Mouse (Mus musculus): Measurements from ENCODE around the gene Borcs7. TPM values are rescaled to one million over a fixed set of nuclear protein-coding genes. Genes with fewer than 3 reads are reported as not detected.

Borcs7 gene
- polyA plus RNA-seq, 1 experiment from 2014 or later, result 18.0 TPM

DNA sequence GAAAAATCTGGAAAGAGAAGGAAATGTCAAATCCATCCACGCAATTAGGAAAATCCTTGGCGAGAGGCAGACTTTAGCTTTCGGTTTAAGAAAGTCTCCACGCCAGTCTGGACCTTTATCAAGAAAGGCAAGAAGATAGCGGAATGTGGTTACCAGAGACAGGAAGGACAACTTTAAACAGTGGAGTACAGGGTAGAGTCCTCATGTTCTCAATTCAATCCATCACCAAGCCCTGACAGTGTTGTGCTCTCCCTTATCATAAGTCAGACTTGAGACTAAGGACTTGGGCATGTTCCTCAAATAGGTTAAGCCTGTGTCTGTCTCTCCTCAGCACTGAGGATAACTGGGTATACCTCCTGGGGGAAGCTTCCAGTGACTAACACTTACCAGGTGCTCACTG lies 19.9 kb upstream of the Borcs7 start:
- no peak for DNase-seq (ENCODE audit: low spot score)
- H3K36me3 ChIP-seq (ENCODE audit: control insufficient read depth, insufficient read depth, low read length), result no peaks in the 10 kb centered on the region
- ATAC-seq (replicated peaks; ENCODE audit: low FRiP score, low TSS enrichment, low read depth), result no peak
- H3K27me3 ChIP-seq (replicated peaks; ENCODE audit: control insufficient read depth, insufficient read depth, low read length), result no peaks in the 10 kb centered on the region
- no peak overlapping the region for H3K27ac ChIP-seq (ENCODE audit: low read depth)
- 67% methylated on average over 5 of the region's 5 CpGs for WGBS
- no peak overlapping the region for H3K4me3 ChIP-seq (ENCODE audit: low read depth, low read length)
- no peaks in the 10 kb centered on the region for H3K4me1 ChIP-seq (replicated peaks; ENCODE audit: control insufficient read depth, insufficient read depth, low read length)
- no peak overlapping the region for H3K9ac ChIP-seq (ENCODE audit: low read length)
- no peaks in the 10 kb centered on the region for H3K9me3 ChIP-seq (ENCODE audit: control insufficient read depth, low read length)
- no peak overlapping the region for H3K4me2 ChIP-seq (ENCODE audit: low read length)

DNA sequence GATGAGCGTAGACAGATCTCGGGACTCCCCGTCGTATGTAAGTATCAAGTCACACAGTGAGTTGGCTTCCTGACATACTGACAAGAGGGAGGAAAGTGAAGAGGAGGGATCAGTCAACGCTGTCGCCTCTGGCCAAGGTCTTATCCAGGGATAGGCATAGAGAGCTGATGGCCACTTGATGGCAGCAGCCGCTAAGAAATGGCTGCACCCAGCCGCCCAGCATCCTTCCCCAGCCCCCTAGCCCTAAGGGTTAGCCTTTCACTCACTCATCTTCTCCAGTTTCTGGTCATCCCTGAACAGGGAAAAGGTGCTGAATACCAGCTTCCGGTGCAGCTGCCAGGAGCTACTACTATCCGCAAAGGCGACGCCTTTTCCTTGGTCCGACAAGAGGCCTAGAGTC lies 19.0 kb upstream of the Borcs7 start:
- H3K36me3 ChIP-seq (ENCODE audit: control insufficient read depth, insufficient read depth, low read length), result no peaks in the 10 kb centered on the region
- WGBS, result 31% methylated on average over 13 of the region's 13 CpGs
- ATAC-seq (replicated peaks; ENCODE audit: low FRiP score, low TSS enrichment, low read depth), result 0 out of 2 replicates have a peak, but pooled peaks have one; percentile 55
- peak; percentile 80 for DNase-seq (ENCODE audit: low spot score)
- H3K4me2 ChIP-seq (ENCODE audit: low read length), result no peak overlapping the region
- H3K4me3 ChIP-seq (ENCODE audit: low read depth, low read length), result no peak overlapping the region
- H3K9ac ChIP-seq (ENCODE audit: low read length), result no peak overlapping the region
- H3K9me3 ChIP-seq (ENCODE audit: control insufficient read depth, low read length), result no peaks in the 10 kb centered on the region
- H3K27me3 ChIP-seq (replicated peaks; ENCODE audit: control insufficient read depth, insufficient read depth, low read length), result no peaks in the 10 kb centered on the region
- H3K27ac ChIP-seq (ENCODE audit: low read depth), result no peak overlapping the region
- no peaks in the 10 kb centered on the region for H3K4me1 ChIP-seq (replicated peaks; ENCODE audit: control insufficient read depth, insufficient read depth, low read length)

DNA sequence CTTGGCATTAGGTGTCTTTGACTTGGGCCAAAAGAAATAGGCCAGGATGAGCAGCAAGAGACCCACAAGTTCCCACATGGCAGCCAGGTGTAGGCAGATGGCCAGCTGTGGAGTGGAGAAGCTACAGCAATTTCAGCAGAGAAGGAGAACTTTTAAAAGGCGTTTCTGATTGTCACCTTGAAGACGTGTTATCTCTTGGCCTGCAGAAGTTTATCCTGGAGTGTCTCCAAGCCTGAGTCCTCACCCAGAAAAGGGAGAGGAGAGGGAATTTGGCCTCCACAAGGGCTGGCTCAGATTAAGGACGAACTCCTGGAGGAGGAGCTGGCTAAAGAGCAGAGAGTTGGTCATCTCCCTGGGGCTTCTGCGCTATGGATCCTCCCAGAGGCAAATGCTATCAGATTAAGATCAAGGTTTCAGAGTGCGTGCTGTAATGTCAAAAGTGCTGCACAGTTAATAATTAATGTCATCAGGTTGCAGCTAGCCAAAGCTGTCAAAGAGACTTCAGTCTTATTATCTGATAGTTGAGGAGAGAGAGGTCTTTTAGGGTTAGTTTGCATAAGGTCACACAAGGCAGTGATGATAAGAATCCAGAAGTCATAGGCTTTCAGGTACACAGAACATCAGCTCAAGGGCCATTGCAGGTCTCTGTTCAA lies 16.8 kb upstream of the Borcs7 start, which contains the start of gene Cyp17a1:
TSS of gene Cyp17a1 (minus strand) at position 407 of the 653 bp plus-strand sequence.
- H3K4me1 ChIP-seq (replicated peaks; ENCODE audit: control insufficient read depth, insufficient read depth, low read length), result no peaks in the 10 kb centered on the region
- WGBS, result 45% methylated on average over 5 of the region's 5 CpGs
- ATAC-seq (replicated peaks; ENCODE audit: low FRiP score, low TSS enrichment, low read depth) (no peak), DNase-seq (ENCODE audit: low spot score) (no peak)
- H3K27me3 ChIP-seq (replicated peaks; ENCODE audit: control insufficient read depth, insufficient read depth, low read length), result no peaks in the 10 kb centered on the region
- H3K4me3 ChIP-seq (ENCODE audit: low read depth, low read length), result no peak within 1 kb of the TSS
- H3K4me2 ChIP-seq (ENCODE audit: low read length), result no peak within 1 kb of the TSS
- H3K27ac ChIP-seq (ENCODE audit: low read depth), result no peak within 1 kb of the TSS
- no peaks in the 10 kb centered on the region for H3K9me3 ChIP-seq (ENCODE audit: control insufficient read depth, low read length)
- no peak within 1 kb of the TSS for H3K9ac ChIP-seq (ENCODE audit: low read length)
- no peaks in the 10 kb centered on the region for H3K36me3 ChIP-seq (ENCODE audit: control insufficient read depth, insufficient read depth, low read length)

DNA sequence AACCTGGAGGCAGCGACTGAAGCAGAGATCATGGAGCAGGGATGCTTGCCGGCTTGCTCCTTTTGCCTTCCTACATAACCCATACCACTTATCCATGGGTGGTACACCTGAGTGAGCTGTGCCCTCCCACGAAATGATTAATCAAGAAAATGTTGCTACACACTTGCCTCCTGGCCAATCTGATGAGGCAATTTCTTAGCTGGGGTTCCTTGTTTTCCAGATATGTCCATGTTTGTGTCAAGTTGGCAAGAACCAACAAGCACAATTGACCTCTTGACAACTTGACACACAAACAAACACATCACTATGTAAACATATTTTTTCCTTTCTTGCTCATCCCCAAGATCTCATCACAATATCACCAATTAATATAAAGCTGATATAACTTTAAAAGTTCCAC lies 14.1 kb upstream of the Borcs7 start:
- no peak overlapping the region for H3K4me3 ChIP-seq (ENCODE audit: low read depth, low read length)
- ATAC-seq (replicated peaks; ENCODE audit: low FRiP score, low TSS enrichment, low read depth) (no peak), DNase-seq (ENCODE audit: low spot score) (no peak)
- no peak overlapping the region for H3K27ac ChIP-seq (ENCODE audit: low read depth)
- WGBS, result 84% methylated on average over 3 of the region's 3 CpGs
- 0 out of 2 replicates have a peak, but pooled peaks cover 4% of the 10 kb centered on the region for H3K4me1 ChIP-seq (replicated peaks; ENCODE audit: control insufficient read depth, insufficient read depth, low read length)
- no peaks in the 10 kb centered on the region for H3K27me3 ChIP-seq (replicated peaks; ENCODE audit: control insufficient read depth, insufficient read depth, low read length)
- H3K36me3 ChIP-seq (ENCODE audit: control insufficient read depth, insufficient read depth, low read length), result no peaks in the 10 kb centered on the region
- H3K9me3 ChIP-seq (ENCODE audit: control insufficient read depth, low read length), result no peaks in the 10 kb centered on the region
- H3K4me2 ChIP-seq (ENCODE audit: low read length), result no peak overlapping the region
- no peak overlapping the region for H3K9ac ChIP-seq (ENCODE audit: low read length)

DNA sequence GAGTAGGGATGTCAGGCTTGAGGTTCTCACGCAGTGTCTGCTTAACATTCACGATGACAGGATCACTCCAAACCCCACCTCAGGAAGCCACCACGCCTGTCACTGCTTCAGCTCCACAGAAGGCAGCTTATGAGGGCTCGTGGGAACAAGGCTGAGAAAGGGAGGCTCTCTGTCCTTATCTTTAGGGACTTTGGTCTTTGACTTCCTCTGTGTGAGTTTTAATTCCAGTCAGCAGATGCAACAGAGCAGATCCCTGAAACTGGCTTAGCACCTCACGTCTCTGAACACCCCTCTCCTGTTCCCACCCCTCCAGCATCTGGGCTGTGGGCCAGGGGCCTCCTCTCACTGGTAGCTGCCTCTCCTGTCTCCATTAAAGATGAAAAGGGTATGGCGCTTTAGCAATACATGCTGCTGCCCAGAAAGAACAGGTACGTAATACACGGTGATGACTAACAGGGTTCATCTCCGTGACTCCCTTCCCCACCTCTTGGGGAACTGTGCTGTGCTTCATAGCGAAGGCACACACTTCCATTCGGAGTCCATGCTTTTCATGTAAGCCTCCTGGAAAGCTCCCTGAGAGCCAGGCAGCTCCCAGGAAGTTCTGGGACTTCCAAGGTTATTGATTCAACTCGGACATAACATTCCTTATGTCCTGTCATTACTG lies 9.9 kb upstream of the Borcs7 start:
- H3K9ac ChIP-seq (ENCODE audit: low read length), result no peak overlapping the region
- no peaks in the 10 kb centered on the region for H3K27me3 ChIP-seq (replicated peaks; ENCODE audit: control insufficient read depth, insufficient read depth, low read length)
- WGBS, result 53% methylated on average over 12 of the region's 12 CpGs
- H3K4me2 ChIP-seq (ENCODE audit: low read length), result no peak overlapping the region
- no peaks in the 10 kb centered on the region for H3K36me3 ChIP-seq (ENCODE audit: control insufficient read depth, insufficient read depth, low read length)
- no peak overlapping the region for H3K4me3 ChIP-seq (ENCODE audit: low read depth, low read length)
- 0 out of 2 replicates have a peak, but pooled peaks cover 4% of the 10 kb centered on the region for H3K4me1 ChIP-seq (replicated peaks; ENCODE audit: control insufficient read depth, insufficient read depth, low read length)
- peak; percentile 57 for DNase-seq (ENCODE audit: low spot score)
- no peak for ATAC-seq (replicated peaks; ENCODE audit: low FRiP score, low TSS enrichment, low read depth)
- no peak overlapping the region for H3K27ac ChIP-seq (ENCODE audit: low read depth)
- no peaks in the 10 kb centered on the region for H3K9me3 ChIP-seq (ENCODE audit: control insufficient read depth, low read length)

DNA sequence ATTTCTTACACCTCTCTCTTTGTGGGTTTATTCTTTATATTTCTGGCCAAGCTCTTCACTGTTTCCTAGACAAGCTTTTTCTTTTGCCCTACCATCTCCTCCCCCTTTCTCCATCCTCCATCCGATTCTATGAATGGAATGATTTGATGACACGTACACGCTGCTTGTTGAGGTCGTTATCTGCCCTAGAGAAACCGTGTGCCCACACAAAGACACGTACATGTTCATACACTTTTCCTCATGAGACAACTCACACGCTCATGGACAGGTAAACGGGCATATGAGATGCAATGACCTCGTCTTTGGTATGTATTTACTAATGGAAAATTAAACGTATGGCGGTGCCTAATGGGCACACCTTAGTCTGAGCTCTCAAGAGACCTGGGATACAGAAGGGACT lies 681 bp downstream of the Borcs7 start:
- whole genome bisulfite sequencing, result 75% methylated on average over 11 of the region's 11 CpGs
- no peaks in the 10 kb centered on the region for H3K36me3 ChIP-seq (ENCODE audit: control insufficient read depth, insufficient read depth, low read length)
- peak overlapping the region; percentile 68 for H3K4me2 ChIP-seq (ENCODE audit: low read length)
- H3K9me3 ChIP-seq (ENCODE audit: control insufficient read depth, low read length), result no peaks in the 10 kb centered on the region
- H3K4me1 ChIP-seq (replicated peaks; ENCODE audit: control insufficient read depth, insufficient read depth, low read length), result peaks cover 4% of the 10 kb centered on the region; the same call in 1 of the 2 replicates
- no peaks in the 10 kb centered on the region for H3K27me3 ChIP-seq (replicated peaks; ENCODE audit: control insufficient read depth, insufficient read depth, low read length)
- H3K27ac ChIP-seq (ENCODE audit: low read depth), result peak overlapping the region; percentile 69; the same call in 1 of the 2 replicates
- H3K9ac ChIP-seq (ENCODE audit: low read length), result peak overlapping the region; percentile 82
- DNase-seq (ENCODE audit: low spot score) (no peak), ATAC-seq (replicated peaks; ENCODE audit: low FRiP score, low TSS enrichment, low read depth) (0 out of 2 replicates have a peak, but pooled peaks have one; percentile 8)
- peak overlapping the region; percentile 68 for H3K4me3 ChIP-seq (ENCODE audit: low read depth, low read length)

DNA sequence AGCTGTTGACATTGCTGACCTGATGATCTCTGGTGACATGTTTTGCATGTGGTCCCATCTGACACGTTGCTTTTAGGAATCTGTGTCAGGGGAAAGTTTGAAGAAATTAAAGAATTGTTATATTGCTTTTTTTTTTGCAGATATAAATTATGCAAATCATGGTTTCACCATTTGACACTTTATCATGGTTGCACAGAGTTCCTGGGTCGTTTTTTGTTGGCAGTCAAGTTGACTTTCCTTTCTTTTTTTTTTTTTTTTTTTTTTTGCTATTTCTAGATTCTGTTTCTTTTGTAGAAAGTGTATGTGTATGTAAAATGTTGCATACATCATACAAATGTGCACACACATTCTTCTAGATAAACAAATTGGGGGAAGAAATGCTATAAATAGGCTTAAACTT lies 1.4 kb downstream of the Borcs7 start:
- no peaks in the 10 kb centered on the region for H3K9me3 ChIP-seq (ENCODE audit: control insufficient read depth, low read length)
- H3K27ac ChIP-seq (ENCODE audit: low read depth), result no peak overlapping the region
- no peak overlapping the region for H3K4me2 ChIP-seq (ENCODE audit: low read length)
- H3K9ac ChIP-seq (ENCODE audit: low read length), result no peak overlapping the region
- no peak overlapping the region for H3K4me3 ChIP-seq (ENCODE audit: low read depth, low read length)
- WGBS, result 71% methylated on average over 2 of the region's 2 CpGs
- no peaks in the 10 kb centered on the region for H3K36me3 ChIP-seq (ENCODE audit: control insufficient read depth, insufficient read depth, low read length)
- peaks cover 4% of the 10 kb centered on the region; the same call in 1 of the 2 replicates for H3K4me1 ChIP-seq (replicated peaks; ENCODE audit: control insufficient read depth, insufficient read depth, low read length)
- no peak for DNase-seq (ENCODE audit: low spot score)
- ATAC-seq (replicated peaks; ENCODE audit: low FRiP score, low TSS enrichment, low read depth), result no peak
- H3K27me3 ChIP-seq (replicated peaks; ENCODE audit: control insufficient read depth, insufficient read depth, low read length), result no peaks in the 10 kb centered on the region

DNA sequence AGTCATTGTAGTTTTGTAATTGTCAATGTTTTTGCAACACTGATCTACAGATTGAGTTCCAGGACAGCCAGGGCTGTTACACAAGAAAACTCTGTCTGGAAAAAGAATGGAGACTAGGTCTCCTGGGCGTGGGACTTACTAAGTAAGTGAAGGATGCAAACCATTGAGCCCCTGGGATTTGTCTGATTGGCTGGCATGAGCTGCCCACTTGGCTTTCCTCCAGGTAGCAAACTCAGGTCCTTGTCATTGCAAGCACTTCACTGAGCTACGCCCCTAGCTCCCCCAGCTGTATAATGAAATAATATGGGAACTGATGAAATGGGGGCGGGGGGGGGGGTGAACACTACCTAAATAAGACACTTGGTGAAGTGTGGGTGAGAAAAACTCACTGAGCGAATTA lies 3.4 kb downstream of the Borcs7 start:
- Histone ChIP-seq H3K9ac (ENCODE audit: low read length) (no peak overlapping the region), H3K4me2 (ENCODE audit: low read length) (no peak overlapping the region), H3K36me3 (ENCODE audit: control insufficient read depth, insufficient read depth, low read length) (no peaks in the 10 kb centered on the region), H3K4me1 (replicated peaks; ENCODE audit: control insufficient read depth, insufficient read depth, low read length) (peaks cover 4% of the 10 kb centered on the region; the same call in 1 of the 2 replicates), H3K27me3 (replicated peaks; ENCODE audit: control insufficient read depth, insufficient read depth, low read length) (no peaks in the 10 kb centered on the region), H3K4me3 (ENCODE audit: low read depth, low read length) (no peak overlapping the region), H3K27ac (ENCODE audit: low read depth) (no peak overlapping the region), H3K9me3 (ENCODE audit: control insufficient read depth, low read length) (no peaks in the 10 kb centered on the region)
- DNase-seq (ENCODE audit: low spot score), result no peak
- WGBS, result 89% methylated on average over 4 of the region's 4 CpGs
- no peak for ATAC-seq (replicated peaks; ENCODE audit: low FRiP score, low TSS enrichment, low read depth)
